Mouse (Mus musculus) MEL (cell line): Measurements from ENCODE around the gene Grin2b. TPM values are rescaled to one million over a fixed set of nuclear protein-coding genes. Genes with fewer than 3 reads are reported as not detected.

Experiments used
- DNase-seq: peaks from one replicate; pipeline ENCODE4 v3.0.0; 2011; ENCODE audit warnings: low read depth, low spot score
- H3K27ac ChIP-seq: 2 replicates; pipeline ENCODE4 v1.5.1; 2012; ENCODE audit warnings: low read depth, mild to moderate bottlenecking, control low read depth, low read length, moderate library complexity; ENCODE audit not compliant: control insufficient read depth
- H3K27me3 ChIP-seq, 2 experiments: fragments of 150-350 bp in 1 of 2; sonication (generic) in 1 of 2; 2 replicates each; pipeline ENCODE4 v1.6.1; 2012; ENCODE audit warnings: low read length in 2 of 2, mild to moderate bottlenecking in 2 of 2, improper control_type of control experiment in 1 of 2, moderate library complexity in 1 of 2; ENCODE audit not compliant: insufficient read depth in 2 of 2, control insufficient read depth in 1 of 2
- H3K36me3 ChIP-seq, 2 experiments: 2 replicates each; pipeline ENCODE4 v1.6.1; 2012 to 2014; ENCODE audit warnings: low read length in 2 of 2, improper control_type of control experiment in 1 of 2, inconsistent platforms in 1 of 2, mild to moderate bottlenecking in 1 of 2; ENCODE audit not compliant: insufficient read depth in 2 of 2, control insufficient read depth in 1 of 2
- H3K4me1 ChIP-seq, 2 experiments: fragments of 150-350 bp in 1 of 2; sonication (generic) in 1 of 2; 2 replicates each; pipeline ENCODE4 v1.6.1; 2012; ENCODE audit warnings: low read length in 2 of 2, improper control_type of control experiment in 1 of 2, mild to moderate bottlenecking in 1 of 2; ENCODE audit not compliant: insufficient read depth in 2 of 2, control insufficient read depth in 1 of 2
- H3K4me3 ChIP-seq, 2 experiments: fragments of 150-350 bp in 1 of 2; sonication (generic) in 1 of 2; 2 replicates each; pipeline ENCODE4 v1.5.1; 2012; ENCODE audit warnings: low read depth in 2 of 2, low read length in 2 of 2, mild to moderate bottlenecking in 2 of 2, moderate library complexity in 2 of 2, control low read depth in 1 of 2, improper control_type of control experiment in 1 of 2; ENCODE audit not compliant: control insufficient read depth in 1 of 2, insufficient read depth in 1 of 2
- H3K79me2 ChIP-seq: 2 replicates; pipeline ENCODE4 v1.6.1; 2012; ENCODE audit warnings: mild to moderate bottlenecking, low read length, moderate library complexity; ENCODE audit not compliant: control insufficient read depth, poor library complexity, insufficient read depth
- H3K9ac ChIP-seq: 2 replicates; pipeline ENCODE4 v1.6.1; 2012; ENCODE audit warnings: low read depth, mild to moderate bottlenecking, control low read depth, low read length, moderate library complexity; ENCODE audit not compliant: control insufficient read depth, poor library complexity, severe bottlenecking
- H3K9me3 ChIP-seq: fragments of 150-350 bp; sonication (generic); replicated peaks from 2 replicates; pipeline ENCODE4 v1.6.1; 2012; ENCODE audit warnings: mild to moderate bottlenecking, low read length, improper control_type of control experiment, moderate library complexity; ENCODE audit not compliant: insufficient read depth
- CHD2 ChIP-seq: IDR thresholded peaks from 2 replicates; pipeline ENCODE4 v1.6.1; 2011; ENCODE audit warnings: low read length, improper control_type of control experiment
- E2F4 ChIP-seq: IDR thresholded peaks from 2 replicates; pipeline ENCODE4 v1.6.1; 2011; ENCODE audit warnings: low read depth, low read length, improper control_type of control experiment, borderline replicate concordance
- EP300 ChIP-seq, 2 experiments: IDR thresholded peaks; 2 replicates each; pipeline ENCODE4 v1.6.1; 2011; ENCODE audit warnings: improper control_type of control experiment in 2 of 2, low read length in 2 of 2, low read depth in 1 of 2, mild to moderate bottlenecking in 1 of 2
- GABPA ChIP-seq: IDR thresholded peaks from 2 replicates; pipeline ENCODE4 v1.6.1; 2012; ENCODE audit warnings: low read depth, mild to moderate bottlenecking, inconsistent platforms, low read length, improper control_type of control experiment, moderate library complexity
- JUND ChIP-seq: IDR thresholded peaks from 2 replicates; pipeline ENCODE4 v1.6.1; 2011; ENCODE audit warnings: low read depth, mild to moderate bottlenecking, improper control_type of control experiment, low read length
- KAT2A ChIP-seq: conservative IDR thresholded peaks from 2 replicates; pipeline ENCODE4 v1.6.1; 2012; ENCODE audit warnings: low read depth, low read length, improper control_type of control experiment, inconsistent platforms
- MAFK ChIP-seq: IDR thresholded peaks from 2 replicates; pipeline ENCODE4 v1.6.1; 2011; ENCODE audit warnings: low read depth, mild to moderate bottlenecking, low read length, improper control_type of control experiment, borderline replicate concordance
- MAX ChIP-seq: IDR thresholded peaks from 2 replicates; pipeline ENCODE4 v1.6.1; 2011; ENCODE audit warnings: low read length, improper control_type of control experiment
- MAZ ChIP-seq: IDR thresholded peaks from 2 replicates; pipeline ENCODE4 v1.6.1; 2012; ENCODE audit warnings: low read depth, mild to moderate bottlenecking, inconsistent platforms, low read length, improper control_type of control experiment
- MEF2A ChIP-seq: IDR thresholded peaks from 2 replicates; pipeline ENCODE4 v1.6.1; 2014; ENCODE audit warnings: low read depth, mild to moderate bottlenecking, inconsistent platforms, low read length, improper control_type of control experiment; ENCODE audit not compliant: poor library complexity, insufficient replicate concordance, severe bottlenecking; ENCODE audit errors: extremely low read depth
- MYB ChIP-seq: IDR thresholded peaks from 2 replicates; pipeline ENCODE4 v1.6.1; 2011; ENCODE audit warnings: mild to moderate bottlenecking, low read depth, low read length, improper control_type of control experiment
- MYC ChIP-seq: IDR thresholded peaks from 2 replicates; pipeline ENCODE4 v1.6.1; 2011; ENCODE audit warnings: low read depth, mild to moderate bottlenecking, low read length, improper control_type of control experiment, moderate library complexity
- NELFE ChIP-seq: IDR thresholded peaks from 2 replicates; pipeline ENCODE4 v1.6.1; 2011; ENCODE audit warnings: low read depth, low read length, improper control_type of control experiment
- NRF1 ChIP-seq: IDR thresholded peaks from 2 replicates; pipeline ENCODE4 v1.6.1; 2014; ENCODE audit warnings: low read depth, mild to moderate bottlenecking, inconsistent platforms, low read length, improper control_type of control experiment, moderate library complexity; ENCODE audit not compliant: poor library complexity, insufficient read depth, severe bottlenecking
- POLR2A ChIP-seq, 2 experiments: IDR thresholded peaks; 2 replicates each; pipeline ENCODE4 v1.6.1; 2011 to 2012; ENCODE audit warnings: low read length in 2 of 2, mild to moderate bottlenecking in 2 of 2, control low read depth in 1 of 2, improper control_type of control experiment in 1 of 2, low read depth in 1 of 2, moderate library complexity in 1 of 2; ENCODE audit not compliant: control insufficient read depth in 1 of 2, insufficient read depth in 1 of 2, poor library complexity in 1 of 2
- POLR2AphosphoS2 ChIP-seq: IDR thresholded peaks from 2 replicates; pipeline ENCODE4 v1.6.1; 2011; ENCODE audit warnings: low read length, improper control_type of control experiment
- POLR2AphosphoS5 ChIP-seq: IDR thresholded peaks from 2 replicates; pipeline ENCODE4 v1.6.1; 2012; ENCODE audit warnings: low read depth, borderline replicate concordance, mild to moderate bottlenecking, inconsistent platforms, low read length, moderate library complexity, mixed read lengths
- SIN3A ChIP-seq: IDR thresholded peaks from 2 replicates; pipeline ENCODE4 v1.6.1; 2012; ENCODE audit warnings: low read length, improper control_type of control experiment, inconsistent platforms
- SMC3 ChIP-seq: IDR thresholded peaks from 2 replicates; pipeline ENCODE4 v1.6.1; 2011; ENCODE audit warnings: low read depth, low read length, improper control_type of control experiment
- TBP ChIP-seq: IDR thresholded peaks from 2 replicates; pipeline ENCODE4 v1.8.0; 2011; ENCODE audit warnings: low read depth, low read length, improper control_type of control experiment
- USF2 ChIP-seq, 2 experiments: IDR thresholded peaks; 2 replicates each; pipeline ENCODE4 v1.6.1; 2011 to 2012; ENCODE audit warnings: improper control_type of control experiment in 2 of 2, low read length in 2 of 2, borderline replicate concordance in 1 of 2, inconsistent platforms in 1 of 2, low read depth in 1 of 2, mild to moderate bottlenecking in 1 of 2; ENCODE audit not compliant: insufficient read depth in 1 of 2
- ZC3H11A ChIP-seq: IDR thresholded peaks from 2 replicates; pipeline ENCODE4 v1.6.1; 2012; ENCODE audit warnings: low read depth, mild to moderate bottlenecking, inconsistent platforms, low read length, improper control_type of control experiment
- ZKSCAN1 ChIP-seq: IDR thresholded peaks from 2 replicates; pipeline ENCODE4 v1.6.1; 2012; ENCODE audit warnings: low read depth, mild to moderate bottlenecking, inconsistent platforms, low read length, improper control_type of control experiment, moderate library complexity
- polyA plus RNA-seq, 2 experiments: library from polyadenylated mRNA; stranded (reverse) in 1 of 2; unstranded in 1 of 2; fragments of >175 nt in 1 of 2; fragments of >200 nt in 1 of 2; gene quantifications; 2 replicates each; pipeline versions ENCODE4 v1.2.1 to v1.2.4; 2012; ENCODE audit warnings: low replicate concordance in 2 of 2, low read depth in 1 of 2; ENCODE audit not compliant: insufficient read length in 2 of 2, insufficient read depth in 1 of 2, missing spikeins in 1 of 2
- total RNA-seq: library from RNA; depleted of rRNA; stranded (reverse); fragments of 300-350 nt; gene quantifications from 2 replicates; pipeline ENCODE4 v1.2.3, GENCODE M21; 2012

Gene Grin2b
- total and polyA plus RNA-seq, 3 experiments: not detected

DNA sequence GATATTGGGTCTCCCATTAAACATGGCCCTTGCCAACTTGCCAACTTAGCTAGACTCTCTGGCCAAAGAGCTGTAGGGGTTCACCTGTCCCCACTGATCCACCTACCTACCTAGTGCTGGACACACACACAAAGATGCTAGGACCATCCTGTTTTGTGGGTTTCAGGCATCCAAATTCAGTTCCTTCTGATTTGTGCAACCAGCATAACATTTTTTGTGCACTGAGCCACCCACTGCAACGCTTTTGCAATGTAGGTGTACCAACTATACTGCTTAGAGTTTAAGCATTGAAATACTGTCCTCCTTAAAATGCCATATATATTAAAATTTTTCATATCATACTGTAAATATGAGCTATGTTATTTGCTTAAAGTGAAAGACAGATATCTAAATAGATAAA is 342.3 kb downstream of the Grin2b start:
- Histone ChIP-seq H3K27ac (no peak overlapping the region), H3K79me2 (no peaks in the 10 kb centered on the region), H3K4me1 (no peaks in the 10 kb centered on the region), H3K9me3 (no peaks in the 10 kb centered on the region; the same call in 1 of the 2 replicates), H3K9ac (no peak overlapping the region), H3K36me3 (no peaks in the 10 kb centered on the region), H3K27me3 (no peaks in the 10 kb centered on the region), H3K4me3 (no peak overlapping the region)
- TF ChIP-seq POLR2A (IDR thresholded peaks at IDR 0.05; ENCODE audit: control insufficient read depth in 1 of 2, insufficient read depth in 1 of 2, low read depth in 1 of 2, low read length in 2 of 2, poor library complexity in 1 of 2): no peak
- TF ChIP-seq TBP: no peak
- TF ChIP-seq ZKSCAN1: no peak
- TF ChIP-seq MAFK: no peak
- TF ChIP-seq SIN3A: no peak
- no peak for TF ChIP-seq NRF1
- TF ChIP-seq POLR2AphosphoS5: no peak
- no peak for DNase-seq

DNA sequence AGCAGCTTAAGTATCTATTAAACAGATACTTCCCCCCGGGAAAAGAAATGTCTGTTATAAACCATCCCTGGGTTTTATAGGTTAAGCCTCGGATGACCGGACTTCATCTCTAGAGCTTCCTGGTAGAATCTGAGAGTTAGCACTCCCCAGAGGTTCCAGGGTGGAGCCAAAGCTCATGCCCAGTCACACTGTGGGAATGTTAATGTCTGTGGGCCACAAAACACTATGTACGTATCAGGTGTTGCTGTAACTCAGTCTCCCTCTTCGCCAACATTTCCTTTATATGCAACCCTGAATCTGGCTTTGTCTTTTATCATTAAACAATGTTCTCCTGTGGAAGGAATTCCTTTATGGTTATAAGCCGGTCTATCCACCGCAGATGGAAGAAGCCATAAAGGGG is 343.9 kb downstream of the Grin2b start:
- H3K9me3 ChIP-seq: no peaks in the 10 kb centered on the region; the same call in 1 of the 2 replicates
- H3K9ac ChIP-seq: no peak overlapping the region
- TF ChIP-seq KAT2A (no peak), MYC (no peak)
- no peaks in the 10 kb centered on the region for H3K79me2 ChIP-seq
- H3K4me3 ChIP-seq: no peak overlapping the region
- no peak overlapping the region for H3K27ac ChIP-seq
- H3K36me3 ChIP-seq: no peaks in the 10 kb centered on the region
- no peak for DNase-seq
- H3K27me3 ChIP-seq: no peaks in the 10 kb centered on the region
- no peaks in the 10 kb centered on the region for H3K4me1 ChIP-seq

DNA sequence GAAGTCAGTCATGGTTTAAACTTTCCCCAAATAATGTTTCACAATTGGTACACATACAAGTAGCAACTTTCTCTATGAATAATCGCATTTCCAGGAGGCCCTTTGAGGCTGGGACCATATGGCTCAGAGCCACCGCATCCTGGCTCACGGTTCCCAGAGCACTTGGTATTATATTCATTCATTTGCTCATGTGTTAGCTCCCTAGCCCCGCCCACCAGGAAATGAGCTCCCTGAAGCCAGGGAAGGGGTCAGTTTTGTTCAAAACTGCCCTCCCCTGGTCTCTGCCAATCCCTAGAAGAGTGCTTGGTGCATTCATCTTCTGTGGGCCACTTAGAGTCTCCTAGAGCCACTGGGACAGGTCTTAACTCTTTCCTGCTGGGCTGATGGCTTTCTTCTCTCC is 344.3 kb downstream of the Grin2b start:
- no peaks in the 10 kb centered on the region for H3K27me3 ChIP-seq
- no peak for DNase-seq
- H3K27ac ChIP-seq: no peak overlapping the region
- no peaks in the 10 kb centered on the region for H3K79me2 ChIP-seq
- no peak overlapping the region for H3K4me3 ChIP-seq
- no peaks in the 10 kb centered on the region for H3K9me3 ChIP-seq
- H3K36me3 ChIP-seq: no peaks in the 10 kb centered on the region
- no peak for TF ChIP-seq MAZ
- TF ChIP-seq MAX: no peak
- no peak for TF ChIP-seq MEF2A
- TF ChIP-seq EP300 (IDR thresholded peaks at IDR 0.05; ENCODE audit: low read depth in 1 of 2, low read length in 2 of 2): no peak
- no peak for TF ChIP-seq GABPA
- TF ChIP-seq KAT2A: no peak
- no peak for TF ChIP-seq MYC
- TF ChIP-seq CHD2: no peak
- no peak for TF ChIP-seq NELFE
- TF ChIP-seq JUND: no peak
- TF ChIP-seq SMC3: no peak
- no peak for TF ChIP-seq POLR2AphosphoS2
- TF ChIP-seq E2F4: no peak
- no peak for TF ChIP-seq MYB
- TF ChIP-seq ZC3H11A: no peak
- no peak for TF ChIP-seq USF2 (IDR thresholded peaks at IDR 0.05; ENCODE audit: borderline replicate concordance in 1 of 2, insufficient read depth in 1 of 2, low read depth in 1 of 2, low read length in 2 of 2)
- TF ChIP-seq MAFK: no peak
- no peaks in the 10 kb centered on the region for H3K4me1 ChIP-seq
- no peak overlapping the region for H3K9ac ChIP-seq
